Mouse (Mus musculus) lung, postnatal 36 days (tissue): ENCODE measurements around the gene Smchd1.
"Not testable (repeated sequence)": the region's sequence is repeated elsewhere in the genome, so short reads cannot be mapped to it uniquely, and the experiment has no call there.

ENCODE experiments used
- DNase-seq: peaks from one replicate; pipeline ENCODE4 v3.0.0; 2022; ENCODE audit warnings: mixed read lengths

The Smchd1 gene

DNA sequence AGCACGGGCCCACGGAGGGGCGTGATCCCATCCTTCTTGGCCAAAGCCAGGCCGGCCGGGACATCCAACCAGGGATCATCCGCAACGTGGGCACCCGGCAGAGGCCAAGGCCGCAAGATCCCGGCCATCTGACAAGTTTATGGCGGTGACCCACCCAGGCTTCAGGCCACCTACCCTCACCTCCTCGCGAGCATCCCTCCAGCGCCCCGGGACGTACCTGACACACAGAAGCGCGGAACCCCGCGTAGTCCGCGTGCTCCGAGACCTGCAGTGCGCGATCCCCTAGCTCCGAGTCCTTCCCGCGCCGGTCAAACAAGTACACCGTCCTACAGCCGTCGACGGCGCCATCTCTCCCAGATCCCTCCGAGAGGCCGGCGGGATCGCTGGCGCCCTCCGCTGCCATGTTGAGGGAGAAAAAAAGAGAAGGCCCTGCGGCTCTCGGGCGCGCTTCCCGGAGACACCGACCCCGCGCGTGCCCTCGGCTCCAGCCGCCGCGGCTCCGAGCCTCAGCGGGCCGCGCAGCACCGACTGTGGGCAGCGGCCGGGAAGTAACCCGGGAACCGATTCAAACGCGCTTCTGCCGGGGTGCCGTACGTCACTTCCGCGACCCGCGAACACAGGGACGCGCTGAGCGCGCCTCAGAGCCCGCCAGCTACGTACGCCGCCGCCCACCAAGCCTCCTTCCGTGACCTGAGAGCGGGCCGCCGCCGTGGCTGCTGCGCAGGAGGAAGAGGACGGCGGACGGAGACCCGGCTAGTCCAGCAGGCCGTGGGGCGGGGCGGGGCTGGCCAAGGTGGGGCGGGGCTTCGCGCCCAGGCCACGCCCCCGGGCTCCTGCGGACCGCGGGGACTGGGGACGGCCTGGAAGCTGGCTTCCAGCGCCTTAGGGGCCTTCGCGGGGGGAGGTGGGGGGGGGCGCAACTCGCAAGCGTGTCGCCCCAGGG, at the start of gene Smchd1:
TSS of gene Smchd1 (minus strand) at position 582 of the 943 bp plus-strand sequence.
- DNase-seq = peak; percentile 96

DNA sequence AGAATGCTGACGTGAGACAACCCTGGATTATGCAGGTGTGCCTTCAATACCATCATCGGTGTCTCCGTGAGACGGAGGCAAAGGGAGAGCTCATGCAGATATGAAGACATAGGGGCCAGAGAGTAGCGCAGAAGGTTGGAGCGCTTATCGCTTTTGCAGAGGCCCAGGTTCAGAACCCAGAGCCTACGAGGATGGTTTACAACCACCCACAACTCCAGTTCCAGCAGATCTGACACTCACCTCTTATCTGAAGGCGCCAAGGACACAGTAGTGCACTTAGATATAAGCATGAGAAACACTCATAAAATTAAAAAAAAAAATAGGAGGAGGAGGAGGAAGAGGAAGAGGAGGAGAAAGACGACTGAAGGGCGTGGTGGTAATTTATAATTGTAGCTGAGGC, 35.2 kb upstream of the Smchd1 start:
- no peak for DNase-seq

DNA sequence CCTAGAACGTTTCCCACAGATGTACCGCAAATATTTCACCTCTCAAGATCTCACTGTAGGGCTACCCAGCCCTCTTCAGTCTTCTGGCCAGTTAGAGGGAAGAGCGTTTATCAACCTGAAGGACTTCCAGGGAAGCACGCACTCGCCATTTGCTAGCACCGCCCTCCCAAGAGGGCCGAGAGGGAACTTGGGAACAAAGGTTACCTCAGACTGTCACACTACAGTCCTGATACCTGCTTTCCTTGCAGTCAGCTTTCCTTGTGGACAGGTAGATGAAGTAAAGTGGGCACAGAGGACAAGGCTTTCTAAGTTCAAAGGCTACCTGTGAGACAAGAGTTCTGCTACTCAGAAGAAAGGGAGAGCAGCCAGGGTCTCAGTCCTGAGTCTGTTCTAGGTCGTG, 31.7 kb upstream of the Smchd1 start:
- no peak for DNase-seq

DNA sequence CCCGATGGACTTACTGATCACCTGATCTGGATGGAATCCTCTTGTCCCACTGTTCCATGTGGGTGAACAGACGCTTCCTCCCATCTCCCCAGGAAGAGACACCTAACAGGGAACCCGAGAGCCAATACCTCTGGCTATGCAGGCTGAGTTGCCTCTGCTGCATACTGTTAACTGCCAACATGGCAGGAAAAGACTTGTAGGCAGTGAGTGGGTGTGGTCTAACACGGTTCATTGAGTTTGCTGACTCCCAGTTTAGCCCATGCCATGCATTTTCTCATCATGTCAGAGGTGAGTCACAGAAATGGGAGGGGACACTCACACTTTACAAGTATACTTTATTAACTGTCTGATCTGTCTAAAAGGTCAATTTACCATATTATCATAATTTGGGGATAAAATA, 20.6 kb upstream of the Smchd1 start:
- no peak for DNase-seq

GRCm38 (mm10) chr17:71491332-71491686, 16.2 kb upstream of the Smchd1 start:
- no peak for DNase-seq

GRCm38 (mm10) chr17:71490666-71491331, 15.7 kb upstream of the Smchd1 start:
- peak; percentile 44 for DNase-seq

DNA sequence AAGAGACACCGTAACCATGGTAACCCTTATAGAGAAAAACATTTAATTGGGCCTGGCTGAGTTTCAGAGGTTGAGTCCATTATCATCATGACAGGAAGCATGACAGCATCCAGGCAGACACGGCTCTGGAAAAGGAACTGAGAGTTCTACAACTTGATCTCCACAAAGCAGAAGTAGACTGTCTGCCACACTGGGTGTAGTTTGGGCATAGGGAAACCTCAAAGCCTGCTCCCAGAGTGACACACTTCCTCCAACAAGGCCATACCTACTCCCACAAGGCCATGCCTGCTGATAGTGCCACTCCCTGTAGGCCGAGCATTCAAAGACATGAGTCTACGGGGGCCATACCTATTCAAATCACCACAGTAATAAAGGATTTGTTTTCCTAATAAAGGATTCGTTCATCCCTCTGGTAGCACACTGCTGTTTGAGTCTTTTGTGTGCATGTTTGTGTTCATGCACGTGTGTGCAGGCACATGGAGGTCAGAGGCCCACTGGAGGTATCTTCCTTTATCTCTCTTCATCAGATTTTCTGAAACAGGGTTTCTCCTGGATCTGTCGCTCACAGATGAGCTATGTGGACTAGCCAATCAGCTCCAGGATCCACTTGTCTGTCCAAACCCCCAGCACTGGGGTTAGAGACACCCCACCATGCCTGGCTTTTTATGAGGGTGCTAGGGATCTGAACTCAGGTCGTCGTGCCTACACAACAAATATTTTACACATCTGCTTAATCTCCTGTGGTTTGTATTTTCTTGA, 14.7 kb upstream of the Smchd1 start:
- peak; percentile 28 for DNase-seq

DNA sequence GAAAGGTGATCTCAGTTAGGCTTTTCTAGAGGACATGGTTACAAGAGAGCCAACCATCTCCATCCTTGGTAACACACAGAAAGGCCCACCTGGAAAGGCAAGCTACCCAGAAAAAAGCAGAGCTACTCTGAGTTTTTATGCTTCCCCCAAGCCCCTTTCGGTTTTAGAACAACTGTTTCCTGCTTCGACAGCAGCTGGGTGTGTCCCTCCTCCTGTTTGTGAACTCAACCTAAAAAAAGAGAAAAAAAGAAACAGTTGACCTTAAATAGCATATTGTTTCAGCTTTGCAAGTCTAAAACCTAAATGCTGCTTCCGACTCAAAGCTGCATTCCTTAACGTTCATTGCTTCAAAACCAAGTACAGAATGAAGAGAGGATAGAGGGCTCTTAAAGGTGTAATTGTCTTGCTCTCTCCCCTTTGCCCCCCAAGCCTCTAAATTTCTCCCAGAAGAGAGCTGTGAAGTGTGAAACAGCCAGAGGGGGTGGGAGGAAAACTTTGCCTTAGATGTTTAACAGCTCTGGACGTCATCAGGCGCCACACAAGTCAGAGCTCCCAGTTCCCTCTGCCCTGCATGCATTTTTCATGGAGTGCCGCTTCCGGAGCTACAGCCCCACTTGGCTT, 11.2 kb upstream of the Smchd1 start:
- peak; percentile 51 for DNase-seq

DNA sequence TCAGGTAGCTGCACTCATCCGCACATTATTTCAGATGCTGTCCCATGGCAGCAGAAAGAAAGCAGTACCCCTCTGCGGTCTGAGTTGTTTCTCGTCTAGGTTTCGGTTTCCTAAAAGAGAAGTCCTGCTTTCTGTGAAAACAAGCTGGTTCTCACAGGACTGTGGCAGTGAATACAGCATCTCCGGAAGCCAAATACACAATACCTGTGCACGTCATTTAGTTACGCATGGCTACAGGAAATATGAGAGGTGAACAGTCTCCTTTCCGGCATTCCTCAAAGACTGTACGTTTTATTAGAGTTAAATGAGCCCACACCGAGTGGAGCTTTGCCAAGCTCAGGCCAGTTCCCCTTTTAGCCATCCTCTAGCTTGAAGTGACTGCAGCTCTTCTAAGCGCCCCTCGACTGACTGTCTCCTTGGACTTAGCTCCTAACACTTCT, 10.7 kb upstream of the Smchd1 start:
- DNase-seq = peak; percentile 61

- DNase-seq = no peak
Measured at GRCm38 (mm10) chr17:71484711-71485110, 9.6 kb upstream of the Smchd1 start.

DNA sequence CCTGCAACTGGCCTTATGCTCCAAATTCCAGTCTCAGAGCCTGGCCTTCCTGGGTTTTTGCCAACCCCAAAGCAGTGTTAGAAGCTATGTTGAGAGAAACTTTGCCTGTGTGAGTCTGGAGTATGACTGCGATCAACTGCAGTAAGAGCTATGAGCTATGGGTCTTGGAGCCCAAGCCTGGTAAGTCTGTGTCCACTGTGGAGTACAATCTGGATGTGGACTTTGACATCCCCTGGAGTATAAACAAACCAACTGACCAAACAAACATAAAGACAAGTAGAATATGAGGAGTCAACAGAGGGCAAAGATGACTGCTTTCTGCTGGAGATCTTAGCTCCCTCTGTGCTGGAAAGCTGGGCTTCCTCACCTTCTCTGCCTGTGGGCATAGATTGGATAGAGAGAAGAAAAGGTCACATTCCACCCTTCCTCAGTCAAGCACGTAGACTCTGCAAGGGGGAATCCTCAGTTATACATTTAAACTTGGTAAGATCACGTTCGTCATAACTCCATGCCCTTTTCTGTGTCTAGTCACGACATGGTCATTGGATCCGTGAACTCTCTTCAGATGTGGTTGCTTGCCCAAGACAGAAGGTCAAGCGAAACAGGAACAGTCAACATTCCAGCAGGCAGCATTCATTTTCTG, 8.4 kb upstream of the Smchd1 start:
- no peak for DNase-seq

GRCm38 (mm10) chr17:71479381-71479901, 4.3 kb upstream of the Smchd1 start:
- DNase-seq = peak; percentile 80

GRCm38 (mm10) chr17:71477481-71477880, 2.3 kb upstream of the Smchd1 start:
- DNase-seq = no peak

DNA sequence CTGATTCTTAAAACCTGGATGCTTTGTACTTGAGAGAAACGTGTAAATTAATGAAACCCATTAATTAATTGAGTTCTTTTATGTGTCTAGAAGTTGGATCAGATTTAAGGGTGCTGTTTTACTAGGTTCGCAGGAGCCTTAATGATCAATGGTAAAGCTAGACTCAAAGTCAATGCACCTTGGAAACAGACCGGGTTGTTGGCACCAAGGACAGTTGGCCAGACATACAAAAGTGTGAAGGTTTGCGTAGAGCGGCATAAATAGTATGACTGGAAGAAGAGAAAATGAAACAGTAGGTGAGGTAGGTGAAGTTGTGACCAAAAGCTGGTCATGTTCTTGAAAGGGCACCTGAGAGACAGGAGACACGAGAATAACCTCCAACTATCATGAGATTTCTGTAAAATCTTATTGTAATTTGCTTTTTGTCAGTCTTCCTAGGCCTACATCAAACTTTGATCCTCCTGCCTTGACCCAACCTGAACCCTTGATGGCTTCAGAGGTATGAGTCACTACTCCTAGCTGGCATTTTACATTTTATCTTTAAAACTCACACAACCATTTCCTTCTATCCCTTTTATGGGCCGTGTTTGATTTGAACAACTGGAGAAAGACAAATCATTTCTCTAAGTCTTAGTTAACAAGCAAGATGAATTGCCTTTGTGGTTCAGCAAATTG, 1.3 kb upstream of the Smchd1 start:
- DNase-seq = no peak

DNA sequence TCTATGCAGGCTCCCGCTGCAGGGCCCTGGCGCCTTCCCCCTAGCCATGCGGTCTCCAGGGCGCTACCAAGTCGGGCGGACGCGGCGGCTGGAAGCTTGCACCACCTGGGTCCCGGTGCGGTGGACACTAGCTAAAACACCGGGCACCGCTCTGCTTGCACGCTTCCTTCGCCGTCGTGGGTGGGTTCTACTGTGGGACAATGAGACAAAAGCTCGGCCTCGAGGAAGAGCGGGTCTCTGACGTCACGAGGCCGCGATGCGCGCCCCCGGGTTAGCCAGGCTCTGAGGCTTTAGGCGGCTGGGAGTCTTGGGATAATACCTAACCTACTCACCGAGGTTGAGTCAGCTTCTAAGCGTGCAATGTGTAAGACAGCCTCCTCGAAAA, 554 bp upstream of the Smchd1 start:
- DNase-seq = peak; percentile 65

DNA sequence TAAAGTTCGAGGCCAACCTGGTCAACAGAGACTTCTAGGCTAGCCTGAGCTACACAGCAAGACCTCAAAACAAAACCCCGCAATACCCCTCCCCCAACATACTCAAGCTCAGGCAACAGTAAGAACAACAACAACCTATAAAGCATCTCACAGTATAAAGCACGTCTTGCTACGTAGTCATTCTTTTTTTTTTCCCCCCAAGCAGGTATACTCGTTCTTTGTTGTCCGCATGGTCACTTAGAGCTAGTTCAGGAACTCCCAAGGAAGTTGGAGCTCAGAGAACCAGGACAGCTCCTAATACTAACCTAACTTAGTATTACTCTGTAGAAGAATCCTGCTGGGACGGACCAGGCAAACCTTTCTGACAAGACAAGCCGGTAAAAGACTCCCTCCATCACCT, 1.0 kb downstream of the Smchd1 start:
- no peak for DNase-seq

DNA sequence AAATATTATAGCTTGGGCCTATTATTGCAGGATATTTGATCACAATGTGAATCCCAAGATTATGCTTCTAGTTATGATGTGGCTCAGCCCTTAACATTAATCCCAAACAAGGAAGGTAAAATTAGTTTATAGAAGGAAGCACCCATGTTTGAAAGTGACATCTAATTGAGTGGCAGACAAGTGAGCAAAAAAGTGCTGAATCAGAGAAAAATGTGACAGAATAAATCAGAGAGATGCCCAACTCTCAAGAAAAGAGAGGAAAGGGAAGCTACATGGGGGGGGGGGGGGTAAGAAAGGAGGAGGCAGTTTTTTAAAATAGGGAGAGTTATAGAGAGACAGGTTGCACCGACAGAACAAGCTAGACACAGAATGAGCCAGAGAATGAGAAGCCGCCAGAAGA, 3.9 kb downstream of the Smchd1 start:
- no peak for DNase-seq

GRCm38 (mm10) chr17:71460312-71460711, 14.8 kb downstream of the Smchd1 start:
- no peak for DNase-seq

- DNase-seq = no peak
Measured at GRCm38 (mm10) chr17:71459818-71460217, 15.3 kb downstream of the Smchd1 start, which contains the start of gene Gm4707. TSS of gene Gm4707 (minus strand) at chr17:71459918.

DNA sequence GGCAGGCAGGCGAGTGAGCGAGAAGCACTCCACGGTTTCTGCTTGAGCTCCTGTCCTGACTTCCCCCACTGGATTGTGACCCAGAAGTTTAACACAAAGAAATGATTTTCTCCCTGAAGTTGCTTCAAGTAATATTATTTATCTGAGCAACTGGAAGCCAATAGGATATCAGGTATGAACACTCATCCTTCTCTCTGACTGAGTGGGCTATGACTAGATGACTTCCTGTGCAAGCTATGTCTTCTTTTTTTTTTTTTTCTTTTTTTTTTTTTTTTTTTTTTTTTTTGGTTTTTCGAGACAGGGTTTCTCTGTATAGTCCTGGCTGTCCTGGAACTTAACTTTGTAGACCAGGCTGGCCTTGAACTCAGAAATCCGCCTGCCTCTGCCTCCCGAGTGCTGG, 17.8 kb downstream of the Smchd1 start:
- DNase-seq = not testable (repeated sequence)

DNA sequence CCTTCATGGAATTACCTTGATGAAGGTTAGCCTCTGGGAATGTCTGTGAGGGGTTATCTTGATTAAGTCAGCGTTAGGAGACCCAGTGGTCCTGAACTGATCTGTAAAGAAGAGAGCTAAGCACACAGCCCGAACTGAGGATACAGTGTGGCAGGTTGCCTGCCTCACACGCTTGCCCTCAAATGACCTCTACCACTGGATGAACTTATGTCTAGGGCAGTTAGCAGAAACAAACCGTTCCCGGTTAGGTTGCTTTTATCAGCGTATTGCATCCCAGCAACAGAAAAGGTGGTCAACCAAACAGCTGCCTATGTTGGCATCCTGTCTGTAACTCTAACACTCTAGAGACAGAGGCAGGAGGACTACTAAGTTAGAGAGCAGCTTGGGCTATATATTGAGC, 30.0 kb downstream of the Smchd1 start:
- DNase-seq = no peak

- no peak for DNase-seq
Measured at GRCm38 (mm10) chr17:71444718-71445117, 30.4 kb downstream of the Smchd1 start.
